Mouse (Mus musculus) thymus, adult 2 months (tissue): ENCODE measurements around the gene Appl1.

Source experiments
- CTCF ChIP-seq: fragments of 200-500 bp; IDR thresholded peaks from 2 replicates; pipeline ENCODE4 v1.5.1; 2012; ENCODE audit warnings: mild to moderate bottlenecking, control low read depth, low read length, moderate library complexity, borderline replicate concordance; ENCODE audit not compliant: control insufficient read depth, poor library complexity, insufficient read depth; ENCODE audit errors: extremely low read depth
- POLR2A ChIP-seq: fragments of 200-500 bp; IDR thresholded peaks from 2 replicates; pipeline ENCODE4 v1.6.1; 2012; ENCODE audit warnings: mild to moderate bottlenecking, low read length, control low read depth, moderate library complexity; ENCODE audit not compliant: control insufficient read depth, poor library complexity, insufficient read depth; ENCODE audit errors: extremely low read depth

- TF ChIP-seq CTCF: no peak
- no peak for TF ChIP-seq POLR2A
These were observed 6.5 kb upstream of the Appl1 start for GRCm38 (mm10) chr14:26977500-26977899.
